Mouse (Mus musculus) limb, embryonic 14.5 days (tissue): Measurements from ENCODE around the gene Ambra1. TPM values are rescaled to one million over a fixed set of nuclear protein-coding genes. Genes with fewer than 3 reads are reported as not detected.

Source experiments
- ATAC-seq: fragments of 200-750 bp; cut with Nextera tagmentation; 2 replicates; pipeline ENCODE4 v1.8.0; 2017; ENCODE audit warnings: low read depth, moderate number of reproducible peaks, moderate TSS enrichment; ENCODE audit not compliant: low FRiP score
- DNase-seq: peaks from one replicate; pipeline ENCODE4 v3.0.0-alpha.2; 2015; ENCODE audit warnings: low spot score
- H3K27ac ChIP-seq: fragments of 300-500 bp; sonication (generic); replicated peaks from 2 replicates; pipeline ENCODE4 v1.5.1; 2014; ENCODE audit warnings: low read depth, mild to moderate bottlenecking, low read length, moderate library complexity, mixed read lengths
- H3K27me3 ChIP-seq: fragments of 300-500 bp; sonication (generic); 2 replicates; pipeline ENCODE4 v1.6.1; 2014; ENCODE audit warnings: low read length, mixed read lengths; ENCODE audit not compliant: control insufficient read depth, insufficient read depth
- H3K36me3 ChIP-seq: fragments of 300-500 bp; sonication (generic); 2 replicates; pipeline ENCODE4 v1.6.1; 2014; ENCODE audit warnings: mild to moderate bottlenecking, low read length, moderate library complexity, mixed read lengths; ENCODE audit not compliant: control insufficient read depth, insufficient read depth
- H3K4me1 ChIP-seq: fragments of 300-500 bp; sonication (generic); 2 replicates; pipeline ENCODE4 v1.6.1; 2014; ENCODE audit warnings: antibody characterized with exemption, low read length, mixed read lengths; ENCODE audit not compliant: control insufficient read depth, insufficient read depth
- H3K4me2 ChIP-seq: fragments of 300-500 bp; sonication (generic); replicated peaks from 2 replicates; pipeline ENCODE4 v1.6.1; 2014; ENCODE audit warnings: low read depth, mild to moderate bottlenecking, low read length, moderate library complexity; ENCODE audit not compliant: severe bottlenecking
- H3K4me3 ChIP-seq: fragments of 300-500 bp; sonication (generic); replicated peaks from 2 replicates; pipeline ENCODE4 v1.5.1; 2014; ENCODE audit warnings: low read length
- H3K9ac ChIP-seq: fragments of 300-500 bp; sonication (generic); 2 replicates; pipeline ENCODE4 v1.6.1; 2014; ENCODE audit warnings: mild to moderate bottlenecking, low read depth, low read length, moderate library complexity; ENCODE audit not compliant: severe bottlenecking
- H3K9me3 ChIP-seq: fragments of 300-500 bp; sonication (generic); 2 replicates; pipeline ENCODE4 v1.6.1; 2016; ENCODE audit warnings: low read length; ENCODE audit not compliant: control insufficient read depth
- POLR2A ChIP-seq: fragments of 200-500 bp; IDR thresholded peaks from 2 replicates; pipeline ENCODE4 v1.8.0; 2012; ENCODE audit warnings: inconsistent platforms, mild to moderate bottlenecking, moderate library complexity, borderline replicate concordance; ENCODE audit not compliant: insufficient read depth, insufficient read length; ENCODE audit errors: extremely low read depth
- WGBS: fragments of 180-500 bp; shearing (Covaris S2); extraction: QIAGEN DNeasy Blood & Tissue Kit; methylation state at CpG from one replicate; pipeline ENCODE4 v1.1.7; 2014; 5-methylcytosine and 5-hydroxymethylcytosine counted together
- polyA plus RNA-seq, 2 experiments: library from polyadenylated mRNA; depleted of rRNA in 1 of 2; stranded (reverse) in 1 of 2; unstranded in 1 of 2; fragments of >200 nt; fragmentation: Nextera tagmentation in 1 of 2; extraction: Ambion mirVana in 1 of 2; gene quantifications; 2 replicates each; pipeline versions ENCODE4 v1.2.1 to v1.2.3; 2012 to 2014

Ambra1 gene
- polyA plus RNA-seq, 2 experiments = 16.4 to 23.4 TPM

DNA sequence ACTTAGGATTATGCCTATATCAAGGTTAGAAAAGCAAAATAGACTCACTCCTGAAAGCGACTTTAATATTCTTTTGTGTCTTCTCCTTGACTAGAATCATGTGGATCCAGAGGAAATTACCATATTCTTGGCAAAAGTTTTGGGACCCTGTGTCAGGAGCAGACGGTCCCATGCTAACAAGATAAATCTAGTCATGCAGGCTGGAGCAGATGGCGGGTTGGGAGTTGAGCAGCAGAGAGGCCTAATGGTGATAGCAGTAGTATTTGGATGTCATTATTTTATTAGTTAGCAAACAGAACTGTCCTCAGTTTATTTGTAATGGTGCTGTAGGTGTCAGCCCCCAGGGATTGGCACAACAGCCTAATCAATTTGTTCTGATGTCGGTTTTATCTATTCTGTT is 154.0 kb downstream of the Ambra1 start:
- H3K4me1 ChIP-seq = no peaks in the 10 kb centered on the region
- H3K9ac ChIP-seq = no peak overlapping the region
- no peaks in the 10 kb centered on the region for H3K9me3 ChIP-seq
- no peak overlapping the region for H3K4me3 ChIP-seq
- H3K27me3 ChIP-seq = no peaks in the 10 kb centered on the region
- WGBS = 87% methylated on average over 4 of the region's 4 CpGs
- DNase-seq = no peak
- H3K36me3 ChIP-seq = peaks cover 18% of the 10 kb centered on the region
- H3K4me2 ChIP-seq = no peak overlapping the region
- no peak for TF ChIP-seq POLR2A
- no peak for ATAC-seq
- no peak overlapping the region for H3K27ac ChIP-seq

DNA sequence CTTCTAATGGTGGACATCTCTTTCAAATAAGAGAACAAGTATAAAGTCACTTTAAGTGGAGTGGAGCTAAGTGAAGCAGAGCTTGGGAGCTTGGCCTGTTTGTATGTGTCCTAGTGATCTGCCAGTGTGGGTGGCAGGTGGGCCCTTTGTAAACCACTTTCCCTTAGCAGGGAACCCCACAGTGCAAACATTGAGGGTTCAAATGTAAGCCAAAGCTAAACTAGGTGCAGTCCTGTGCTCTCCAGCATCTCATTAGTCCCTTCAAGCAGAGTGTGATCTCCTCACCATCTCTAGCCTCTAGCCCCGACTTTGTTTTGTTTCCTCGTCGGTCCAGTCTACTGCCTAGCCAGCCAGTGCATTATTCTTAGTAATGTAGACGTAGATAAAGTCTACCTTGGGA is 154.7 kb downstream of the Ambra1 start:
- Histone ChIP-seq H3K36me3 (peaks cover 18% of the 10 kb centered on the region), H3K27me3 (no peaks in the 10 kb centered on the region), H3K9me3 (no peaks in the 10 kb centered on the region), H3K27ac (no peak overlapping the region), H3K4me3 (no peak overlapping the region), H3K4me1 (no peaks in the 10 kb centered on the region), H3K9ac (no peak overlapping the region), H3K4me2 (no peak overlapping the region)
- no peak for ATAC-seq
- no peak for TF ChIP-seq POLR2A
- DNase-seq = no peak
- WGBS = 93% methylated on average over 4 of the region's 4 CpGs

DNA sequence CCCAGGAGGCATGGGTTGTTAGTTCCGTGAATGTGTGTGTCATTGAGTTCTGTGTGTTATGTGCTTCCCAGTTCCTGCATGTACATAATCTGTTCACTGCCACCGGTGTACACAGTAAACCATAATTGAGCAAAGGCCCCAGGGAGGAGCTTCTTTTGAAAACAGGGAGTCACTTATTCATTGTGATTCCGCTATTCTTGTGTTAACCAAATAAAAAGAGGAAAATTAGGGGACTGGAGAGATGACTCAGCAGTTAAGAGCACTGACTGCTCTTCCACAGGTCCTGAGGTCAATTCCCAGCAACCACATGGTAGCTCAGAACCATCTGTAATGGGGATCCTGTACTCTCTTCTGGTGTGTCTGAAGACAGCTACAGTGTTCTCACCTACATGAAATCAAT is 164.8 kb downstream of the Ambra1 start:
- DNase-seq (no peak), ATAC-seq (no peak)
- no peak overlapping the region for H3K4me3 ChIP-seq
- H3K27me3 ChIP-seq = no peaks in the 10 kb centered on the region
- H3K27ac ChIP-seq = no peak overlapping the region
- no peak for TF ChIP-seq POLR2A
- no peak overlapping the region for H3K9ac ChIP-seq
- H3K4me1 ChIP-seq = no peaks in the 10 kb centered on the region
- WGBS = 96% methylated on average over 3 of the region's 3 CpGs
- H3K4me2 ChIP-seq = no peak overlapping the region
- no peaks in the 10 kb centered on the region for H3K9me3 ChIP-seq
- H3K36me3 ChIP-seq = peaks cover 18% of the 10 kb centered on the region; the same call in 1 of the 2 replicates

DNA sequence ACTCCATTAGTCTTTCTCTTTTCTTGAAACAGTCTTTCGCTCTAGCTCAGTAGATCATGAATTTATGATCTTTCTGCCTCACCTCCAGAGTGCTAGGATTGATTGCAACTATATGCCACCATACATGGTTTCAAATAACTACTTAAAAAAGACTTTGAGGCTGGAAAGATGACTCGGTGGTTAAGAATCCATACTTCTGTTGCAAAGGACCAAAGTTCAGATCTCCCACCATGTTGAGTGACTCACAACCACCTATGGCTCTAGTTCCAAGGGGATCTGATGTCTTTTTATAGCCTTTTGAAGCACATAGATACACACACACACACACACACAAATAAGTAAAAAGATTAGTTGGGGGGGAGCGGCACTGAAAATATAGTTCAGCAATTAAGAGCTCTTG is 165.5 kb downstream of the Ambra1 start:
- Histone ChIP-seq H3K27me3 (no peaks in the 10 kb centered on the region), H3K4me3 (no peak overlapping the region), H3K4me1 (no peaks in the 10 kb centered on the region), H3K27ac (no peak overlapping the region), H3K9me3 (no peaks in the 10 kb centered on the region), H3K4me2 (no peak overlapping the region), H3K9ac (no peak overlapping the region), H3K36me3 (peaks cover 23% of the 10 kb centered on the region)
- WGBS = 89% methylated on average over 3 of the region's 3 CpGs
- DNase-seq = no peak
- TF ChIP-seq POLR2A = no peak
- no peak for ATAC-seq

DNA sequence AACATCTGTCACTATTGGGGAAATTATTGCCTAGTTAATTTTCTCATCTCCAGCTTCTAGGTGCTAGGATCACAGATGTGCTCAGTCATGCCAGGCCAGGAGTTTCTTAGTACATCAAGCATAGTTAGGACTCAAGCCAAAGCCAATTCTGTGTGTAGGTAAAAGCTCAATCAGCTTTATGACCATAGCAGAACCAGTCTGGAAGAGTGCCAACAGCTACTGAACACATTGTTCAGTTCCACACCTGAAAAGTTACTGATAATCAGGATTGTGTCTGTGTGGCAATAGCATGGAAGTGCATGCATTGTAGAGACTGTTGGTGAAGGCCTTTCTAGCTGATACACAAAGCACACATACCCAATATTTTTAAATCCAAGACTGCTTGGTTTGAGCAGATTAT is 168.0 kb downstream of the Ambra1 start:
- Histone ChIP-seq H3K27me3 (no peaks in the 10 kb centered on the region), H3K4me1 (no peaks in the 10 kb centered on the region), H3K4me2 (no peak overlapping the region), H3K9ac (no peak overlapping the region), H3K4me3 (no peak overlapping the region), H3K9me3 (no peaks in the 10 kb centered on the region), H3K36me3 (peaks cover 20% of the 10 kb centered on the region), H3K27ac (no peak overlapping the region)
- no peak for ATAC-seq
- TF ChIP-seq POLR2A = no peak
- no peak for DNase-seq

DNA sequence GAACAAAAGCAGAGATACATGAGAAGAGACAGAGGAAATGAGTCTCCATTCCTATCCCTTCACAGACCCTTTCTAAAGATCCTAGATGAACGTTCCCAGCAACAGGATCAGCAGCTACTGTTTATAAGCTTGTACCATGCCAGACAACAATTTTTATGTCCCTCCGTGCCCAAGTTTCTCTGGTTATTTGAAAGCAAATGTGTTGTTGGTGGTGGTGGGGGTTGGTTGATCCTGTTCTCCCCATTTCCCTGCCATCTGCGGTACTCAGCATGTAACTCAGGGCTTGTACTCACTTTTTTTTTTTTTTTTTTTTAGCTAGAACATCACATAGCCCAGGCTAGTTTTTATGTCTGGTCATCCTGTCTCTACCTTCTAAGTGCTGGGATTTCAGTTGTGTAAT is 169.2 kb downstream of the Ambra1 start:
- H3K27me3 ChIP-seq = no peaks in the 10 kb centered on the region
- H3K36me3 ChIP-seq = peaks cover 20% of the 10 kb centered on the region
- H3K4me3 ChIP-seq = no peak overlapping the region
- H3K4me1 ChIP-seq = no peaks in the 10 kb centered on the region
- no peak overlapping the region for H3K27ac ChIP-seq
- ATAC-seq (no peak), DNase-seq (no peak)
- no peak overlapping the region for H3K9ac ChIP-seq
- no peak for TF ChIP-seq POLR2A
- 92% methylated on average over 3 of the region's 3 CpGs for WGBS
- H3K4me2 ChIP-seq = no peak overlapping the region
- no peaks in the 10 kb centered on the region for H3K9me3 ChIP-seq
